In the genomic region with DNA sequence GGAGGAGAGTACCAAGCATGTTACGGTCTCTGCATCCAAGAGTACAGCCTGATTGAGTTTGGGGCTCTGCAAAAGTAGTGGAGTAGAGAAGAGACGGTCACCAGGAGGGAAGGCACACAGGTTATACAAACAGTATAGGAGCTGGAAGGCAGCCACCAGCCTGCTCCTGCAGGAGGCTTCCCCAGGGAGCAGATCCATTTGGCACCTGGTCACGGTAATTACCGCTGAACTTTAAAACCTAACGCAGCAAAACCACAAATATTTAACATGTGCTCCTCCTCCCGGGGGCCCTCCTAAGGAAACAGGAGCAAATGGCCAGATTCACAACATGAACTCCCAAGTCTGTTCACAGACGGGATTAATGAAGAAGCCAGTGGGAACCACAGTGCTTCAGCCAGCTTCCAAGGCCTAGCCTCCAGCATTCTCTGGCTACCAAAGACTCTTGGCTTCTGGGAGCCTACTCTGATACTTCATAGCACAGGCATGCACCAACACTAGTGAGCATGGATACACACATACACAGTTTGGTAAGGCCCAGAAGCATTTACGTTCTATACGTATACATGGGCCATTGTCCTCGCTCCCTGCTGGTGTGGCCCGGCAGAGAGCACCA, we compare ENCODE assay signal across 11 mouse cellular contexts. TPM values are rescaled to one million over a fixed set of nuclear protein-coding genes. Genes with fewer than 3 reads are reported as not detected.
DNase-seq lines count a peak whose midpoint lies in the region; ATAC-seq and TF ChIP-seq lines count a peak whose summit lies in the region.
"Had no signal": no experiment of that assay in that cellular context is flagged by ENCODE, and none has a peak within 500 bp of the region (broad histone marks: within the 10 kb centered on the region; RNA-seq: fewer than 3 reads in every experiment).

No protein-coding gene starts in this region.

- H3K4me2 ChIP-seq in forebrain, postnatal 0 days (ENCODE audit: low read depth) = no peak overlapping the region
- H3K4me2 ChIP-seq in intestine, postnatal 0 days (replicated peaks; ENCODE audit: low read depth) = no peak overlapping the region; the same call in 1 of the 2 replicates

- no peak overlapping the region for H3K9ac ChIP-seq in forebrain, postnatal 0 days
- no peak overlapping the region for H3K9ac ChIP-seq in intestine, postnatal 0 days (ENCODE audit: low read depth, low read length)

- intact Hi-C loops in left cerebral cortex, postnatal 36 days (cut with DNase I) = no loop called here

- DNase-seq in forebrain, embryonic 10.5 days (ENCODE audit: extremely low spot score, low spot score) = no peak
- DNase-seq in forebrain, postnatal 0 days = no peak
- DNase-seq in brain, embryonic 14.5 days (ENCODE audit: low read depth) = peak; percentile 48
- DNase-seq in kidney, postnatal 4 days = peak; percentile 69 to 78
- DNase-seq in adipocyte (ENCODE audit: low spot score) = no peak
- DNase-seq in testis, postnatal 14 days (ENCODE audit: low spot score) = no peak
- DNase-seq in left cerebral cortex, postnatal 36 days (ENCODE audit: low spot score in 2 of 2) = no peak
- DNase-seq: cerebellum, adult 8-10 months; heart, adult 11 months; heart, postnatal 36 days had no signal

- no peak overlapping the region for H3K4me3 ChIP-seq in forebrain, embryonic 10.5 days
- no peak overlapping the region for H3K4me3 ChIP-seq in forebrain, postnatal 0 days (ENCODE audit: low read depth, low read length)
- no peak overlapping the region for H3K4me3 ChIP-seq in intestine, postnatal 0 days (ENCODE audit: low read depth, low read length)

- ATAC-seq in forebrain, postnatal 0 days = no peak
- ATAC-seq in intestine, postnatal 0 days = peak; percentile 43

- no peaks in the 10 kb centered on the region for H3K36me3 ChIP-seq in forebrain, embryonic 10.5 days (replicated peaks)
- H3K36me3 ChIP-seq in forebrain, postnatal 0 days (ENCODE audit: insufficient read depth) = no peaks in the 10 kb centered on the region
- no peaks in the 10 kb centered on the region for H3K36me3 ChIP-seq in intestine, postnatal 0 days (ENCODE audit: control insufficient read depth, insufficient read depth)

- TF ChIP-seq CTCF in forebrain, postnatal 0 days (IDR thresholded peaks at IDR 0.05; ENCODE audit: low read depth) = no peak
- no peak for TF ChIP-seq CTCF in brain, embryonic 14.5 days (IDR thresholded peaks at IDR 0.05; ENCODE audit: borderline replicate concordance, extremely low read depth, insufficient read depth, insufficient read length)
- no peak for TF ChIP-seq CTCF in intestine, postnatal 0 days (IDR thresholded peaks at IDR 0.05; ENCODE audit: low read depth)

- peaks cover 47% of the 10 kb centered on the region for H3K4me1 ChIP-seq in forebrain, embryonic 10.5 days
- H3K4me1 ChIP-seq in forebrain, postnatal 0 days (ENCODE audit: insufficient read depth) = no peaks in the 10 kb centered on the region
- peaks cover 5% of the 10 kb centered on the region for H3K4me1 ChIP-seq in intestine, postnatal 0 days (replicated peaks; ENCODE audit: control insufficient read depth, insufficient read depth, low read length)

- H3K27ac ChIP-seq in forebrain, embryonic 10.5 days = peak overlapping the region; percentile 25
- no peak overlapping the region for H3K27ac ChIP-seq in forebrain, postnatal 0 days (ENCODE audit: low read depth, low read length)
- no peak overlapping the region for H3K27ac ChIP-seq in intestine, postnatal 0 days (ENCODE audit: low read depth, low read length)

- WGBS in forebrain, embryonic 10.5 days = 64% methylated on average over 11 of the region's 11 CpGs
- WGBS in forebrain, postnatal 0 days = 55% methylated on average over 11 of the region's 11 CpGs
- WGBS in intestine, postnatal 0 days = 35% methylated on average over 11 of the region's 11 CpGs

- H3K9me3 ChIP-seq in forebrain, embryonic 10.5 days = no peaks in the 10 kb centered on the region
- no peaks in the 10 kb centered on the region for H3K9me3 ChIP-seq in forebrain, postnatal 0 days (ENCODE audit: low read length)
- H3K9me3 ChIP-seq in intestine, postnatal 0 days (ENCODE audit: control insufficient read depth) = no peaks in the 10 kb centered on the region

- H3K27me3 ChIP-seq in forebrain, embryonic 10.5 days (ENCODE audit: poor library complexity, severe bottlenecking) = peaks cover 16% of the 10 kb centered on the region
- no peaks in the 10 kb centered on the region for H3K27me3 ChIP-seq in forebrain, postnatal 0 days (ENCODE audit: insufficient read depth, low read length)
- no peaks in the 10 kb centered on the region for H3K27me3 ChIP-seq in intestine, postnatal 0 days (replicated peaks; ENCODE audit: control insufficient read depth, insufficient read depth, low read length)

- no peak for TF ChIP-seq POLR2A in brain, embryonic 14.5 days (IDR thresholded peaks at IDR 0.05; ENCODE audit: borderline replicate concordance, extremely low read depth, insufficient read depth, insufficient read length, poor library complexity, severe bottlenecking)

RNA-seq across cellular contexts. Expression of gene Kctd15, which starts 58.4 kb away (rescaled TPM):
- polyA plus RNA-seq in forebrain, embryonic 10.5 days (2016; fragmentation: Nextera tagmentation; extraction: Ambion mirVana) = 57.1 and 61.0 TPM in 2 replicates
- 57.9 and 59.4 TPM in 2 replicates for total RNA-seq in forebrain, postnatal 0 days (2014; rRNA removed)
- 16.7 and 18.3 TPM in 2 replicates for polyA plus RNA-seq in forebrain, postnatal 0 days (2015; fragmentation: Nextera tagmentation; extraction: Ambion mirVana)
- 99.9 and 119 TPM in 2 replicates for polyA plus RNA-seq in brain, embryonic 14.5 days (2012; rRNA removed)
- 6.7 and 6.9 TPM in 2 replicates for polyA plus RNA-seq in intestine, postnatal 0 days (2015; fragmentation: Nextera tagmentation; extraction: Ambion mirVana)
- 10 to 100 TPM; 11.7 to 14.0 TPM for total RNA-seq in left cerebral cortex, postnatal 36 days (2021)

Comparison
In these comparisons a context has a peak if more than half of its experiments do, and no peak if none do; other contexts are left out.
1. DNase-seq: peak in brain, embryonic 14.5 days (single experiment) and kidney, postnatal 4 days (2 of 2); none in forebrain, embryonic 10.5 days (single experiment), forebrain, postnatal 0 days (single experiment), adipocyte (single experiment), testis, postnatal 14 days (single experiment) and left cerebral cortex, postnatal 36 days (0 of 2).